Mouse (Mus musculus) ES-Bruce4 (cell line): Measurements from ENCODE around the gene Prkcsh. TPM values are rescaled to one million over a fixed set of nuclear protein-coding genes. Genes with fewer than 3 reads are reported as not detected.

ENCODE experiments used
- H3K27ac ChIP-seq: 2 replicates; pipeline ENCODE4 v1.5.1; 2012; ENCODE audit warnings: low read length, inconsistent platforms; ENCODE audit not compliant: insufficient read depth
- H3K27me3 ChIP-seq: 2 replicates; pipeline ENCODE4 v1.6.1; 2012; ENCODE audit warnings: mild to moderate bottlenecking, low read length, inconsistent platforms; ENCODE audit not compliant: control insufficient read depth, poor library complexity, insufficient read depth, severe bottlenecking
- H3K36me3 ChIP-seq: 2 replicates; pipeline ENCODE4 v1.6.1; 2012; ENCODE audit warnings: inconsistent platforms, mild to moderate bottlenecking, low read length, moderate library complexity; ENCODE audit not compliant: control insufficient read depth, poor library complexity, insufficient read depth, severe bottlenecking
- H3K4me1 ChIP-seq: one replicate; pipeline ENCODE4 v1.8.1; 2011; ENCODE audit warnings: low read length; ENCODE audit not compliant: control insufficient read depth, insufficient read depth
- H3K4me3 ChIP-seq: 2 replicates; pipeline ENCODE4 v1.5.1; 2011; ENCODE audit warnings: low read depth, mild to moderate bottlenecking, low read length
- H3K9ac ChIP-seq: 2 replicates; pipeline ENCODE4 v1.6.1; 2012; ENCODE audit warnings: low read depth, mild to moderate bottlenecking, inconsistent platforms; ENCODE audit not compliant: poor library complexity, severe bottlenecking
- H3K9me3 ChIP-seq: replicated peaks from 2 replicates; pipeline ENCODE4 v1.6.1; 2012; ENCODE audit warnings: mild to moderate bottlenecking, low read length, inconsistent platforms; ENCODE audit not compliant: control insufficient read depth, poor library complexity, insufficient read depth, severe bottlenecking
- CTCF ChIP-seq: IDR thresholded peaks from one replicate; pipeline ENCODE4 v1.8.1; 2011; ENCODE audit warnings: low read depth, low read length
- EP300 ChIP-seq: IDR thresholded peaks from 2 replicates; pipeline ENCODE4 v1.6.1; 2011; ENCODE audit warnings: low read depth, low read length; ENCODE audit not compliant: insufficient read depth
- POLR2A ChIP-seq: IDR thresholded peaks from one replicate; pipeline ENCODE4 v1.8.1; 2011; ENCODE audit warnings: low read length; ENCODE audit not compliant: insufficient read depth
- polyA plus RNA-seq: library from polyadenylated mRNA; stranded (reverse); fragments of >200 nt; gene quantifications from 2 replicates; pipeline ENCODE4 v1.2.4, GENCODE M21; 2011; ENCODE audit warnings: low read depth; ENCODE audit not compliant: missing spikeins, insufficient read depth, insufficient read length

Gene Prkcsh
- polyA plus RNA-seq, 1 experiment = 108 TPM

DNA sequence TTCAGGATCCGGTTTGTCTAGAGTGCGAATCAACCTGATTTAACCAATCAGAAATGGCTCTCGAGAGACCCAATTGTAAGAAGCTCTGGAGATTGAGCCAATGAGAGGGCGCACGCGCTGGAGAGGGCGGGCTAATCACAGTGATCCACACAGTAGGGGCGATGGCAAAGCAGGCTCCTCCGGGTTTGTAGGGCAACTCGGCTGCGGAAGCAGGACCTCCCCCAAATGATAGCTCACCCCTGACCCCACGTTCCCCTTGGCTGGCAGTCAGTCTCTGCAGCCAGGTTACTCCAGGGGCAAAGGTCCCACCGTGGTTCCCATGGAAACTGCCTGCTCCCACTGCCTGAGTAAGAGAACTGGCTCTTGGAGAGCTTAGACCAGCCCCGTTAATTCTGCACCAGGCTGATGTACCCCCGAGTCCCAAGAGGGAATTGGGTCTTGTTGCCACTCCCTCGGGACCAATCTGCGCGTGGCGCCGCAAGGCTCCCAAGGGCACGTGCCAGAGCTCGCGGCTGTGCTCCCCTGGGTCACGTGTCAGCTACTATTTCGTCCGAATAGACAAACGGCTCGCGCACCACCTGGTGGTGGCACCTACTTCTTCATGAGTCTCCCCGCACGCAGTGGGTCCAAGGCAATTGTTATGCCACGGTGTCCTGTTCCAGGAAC, 51.9 kb downstream of the Prkcsh start:
- Histone ChIP-seq H3K9ac (no peak overlapping the region), H3K4me1 (peaks cover 5% of the 10 kb centered on the region), H3K9me3 (no peaks in the 10 kb centered on the region), H3K36me3 (no peaks in the 10 kb centered on the region), H3K4me3 (peak overlapping the region; percentile 39), H3K27ac (no peak overlapping the region), H3K27me3 (no peaks in the 10 kb centered on the region; the same call in 1 of the 2 replicates)
- TF ChIP-seq EP300 = 0 out of 2 replicates have a peak, but pooled peaks have one; percentile 41
- TF ChIP-seq CTCF = peak; percentile 79
- TF ChIP-seq POLR2A = no peak

DNA sequence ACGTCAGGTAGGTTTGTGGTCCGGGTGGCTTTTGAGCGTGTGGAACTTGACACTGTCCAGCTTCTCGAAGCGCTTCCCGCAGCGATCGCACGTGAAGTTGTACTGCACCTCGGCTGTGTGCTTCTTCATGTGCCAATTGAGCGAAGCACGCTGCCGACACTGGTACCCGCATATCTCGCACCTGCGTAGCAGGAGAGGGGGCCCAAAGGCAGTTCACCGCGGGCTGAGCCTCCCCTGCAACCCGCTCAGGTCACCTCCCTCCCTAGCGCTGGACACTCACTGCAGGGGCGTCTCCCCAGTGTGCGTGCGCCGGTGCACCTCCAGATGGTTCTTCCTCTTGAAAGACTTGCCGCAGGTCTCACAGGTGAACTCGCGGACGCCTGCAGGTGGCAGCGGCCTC, 53.1 kb downstream of the Prkcsh start:
- H3K9me3 ChIP-seq = no peaks in the 10 kb centered on the region
- H3K4me3 ChIP-seq = peak overlapping the region; percentile 15; the same call in 1 of the 2 replicates
- no peaks in the 10 kb centered on the region; the same call in 1 of the 2 replicates for H3K27me3 ChIP-seq
- H3K36me3 ChIP-seq = no peaks in the 10 kb centered on the region
- peaks cover 5% of the 10 kb centered on the region for H3K4me1 ChIP-seq
- no peak overlapping the region for H3K9ac ChIP-seq
- TF ChIP-seq POLR2A (no peak), EP300 (0 out of 2 replicates have a peak, but pooled peaks have one; percentile 28), CTCF (no peak)
- no peak overlapping the region for H3K27ac ChIP-seq

DNA sequence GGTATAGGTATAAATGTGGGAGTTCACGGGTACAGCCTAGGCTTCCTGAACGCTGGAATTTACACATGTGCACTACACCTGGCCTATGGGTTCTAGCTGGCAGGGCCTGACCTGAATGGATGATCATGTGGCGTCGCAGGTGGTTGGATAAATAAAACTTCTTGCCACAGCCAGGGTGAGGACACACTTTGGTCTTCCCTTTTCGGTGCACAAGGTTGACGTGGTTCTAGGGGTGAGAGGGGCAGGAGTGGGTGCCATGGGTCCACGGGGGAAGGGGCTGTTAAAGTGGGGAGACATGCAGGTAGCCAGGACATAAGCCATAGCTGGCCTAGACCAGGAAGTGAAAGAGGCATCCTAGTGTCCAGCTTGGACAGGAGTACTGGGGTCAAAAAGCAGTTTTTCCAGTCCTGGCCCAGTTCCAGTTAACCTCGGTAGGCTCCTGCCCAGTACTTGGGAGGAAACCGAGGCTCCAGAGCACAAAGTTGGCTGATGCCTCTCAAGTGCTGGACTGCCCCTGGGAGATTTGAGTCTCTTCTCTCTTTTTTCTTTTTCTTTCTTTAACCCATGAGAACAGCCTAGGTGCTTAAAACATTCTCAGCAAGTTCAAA, 53.8 kb downstream of the Prkcsh start:
- Histone ChIP-seq H3K9ac (no peak overlapping the region), H3K4me1 (peaks cover 5% of the 10 kb centered on the region), H3K36me3 (no peaks in the 10 kb centered on the region), H3K4me3 (no peak overlapping the region), H3K27me3 (no peaks in the 10 kb centered on the region; the same call in 1 of the 2 replicates), H3K27ac (no peak overlapping the region), H3K9me3 (no peaks in the 10 kb centered on the region)
- TF ChIP-seq EP300 (no peak), POLR2A (no peak), CTCF (no peak)

DNA sequence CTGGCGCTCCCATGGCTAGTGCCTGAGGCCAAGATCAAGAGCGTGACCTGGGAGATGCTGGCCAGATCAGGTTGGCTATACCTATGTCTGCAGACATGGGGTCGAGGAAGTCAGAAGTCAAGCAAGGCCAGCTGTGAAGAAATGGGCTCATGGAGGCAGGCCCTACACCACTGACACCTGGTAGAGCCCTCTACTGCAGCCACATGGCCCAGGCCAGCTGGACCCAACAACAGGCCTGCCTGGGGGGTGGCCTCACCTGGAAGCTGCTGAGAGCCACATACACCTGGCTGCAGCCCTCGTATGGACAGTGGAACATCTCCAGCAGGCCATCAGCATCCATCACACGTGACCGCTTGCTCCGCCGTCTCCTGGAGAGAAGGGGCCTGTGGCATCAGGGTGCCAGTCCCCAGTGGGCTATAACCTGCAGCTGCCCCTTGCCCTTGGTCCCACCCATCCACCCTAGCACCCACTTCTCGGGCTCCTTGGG, 54.5 kb downstream of the Prkcsh start:
- H3K9ac ChIP-seq = no peak overlapping the region
- no peak overlapping the region for H3K4me3 ChIP-seq
- no peaks in the 10 kb centered on the region for H3K9me3 ChIP-seq
- H3K27ac ChIP-seq = no peak overlapping the region
- H3K4me1 ChIP-seq = peaks cover 5% of the 10 kb centered on the region
- no peaks in the 10 kb centered on the region for H3K36me3 ChIP-seq
- no peaks in the 10 kb centered on the region for H3K27me3 ChIP-seq
- no peak for TF ChIP-seq EP300
- TF ChIP-seq CTCF = no peak
- TF ChIP-seq POLR2A = no peak

DNA sequence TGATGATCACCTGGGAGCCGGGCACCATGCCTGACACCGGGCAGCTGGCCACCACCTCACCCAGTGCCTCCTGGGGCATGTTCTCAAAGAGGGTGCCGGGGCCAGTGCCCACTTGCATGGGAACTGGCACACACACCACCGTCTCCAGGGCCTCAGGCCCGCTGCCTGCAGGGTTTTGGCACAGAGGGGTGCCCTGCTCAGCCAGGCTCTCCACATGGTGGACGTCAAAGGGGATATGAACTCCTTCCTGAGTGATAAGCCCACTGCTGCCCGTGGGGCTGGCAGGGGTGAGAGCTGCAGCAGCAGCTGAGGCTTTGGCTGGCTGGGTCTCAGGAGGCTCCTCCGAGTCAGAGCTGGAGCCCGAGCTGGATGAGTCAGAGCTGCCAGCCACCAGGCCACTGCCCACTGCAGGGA, 55.4 kb downstream of the Prkcsh start:
- H3K4me3 ChIP-seq = no peak overlapping the region
- peaks cover 5% of the 10 kb centered on the region for H3K4me1 ChIP-seq
- H3K27ac ChIP-seq = no peak overlapping the region
- H3K9me3 ChIP-seq = no peaks in the 10 kb centered on the region
- H3K9ac ChIP-seq = no peak overlapping the region
- no peaks in the 10 kb centered on the region for H3K27me3 ChIP-seq
- H3K36me3 ChIP-seq = no peaks in the 10 kb centered on the region
- TF ChIP-seq EP300 (no peak), CTCF (no peak), POLR2A (no peak)

DNA sequence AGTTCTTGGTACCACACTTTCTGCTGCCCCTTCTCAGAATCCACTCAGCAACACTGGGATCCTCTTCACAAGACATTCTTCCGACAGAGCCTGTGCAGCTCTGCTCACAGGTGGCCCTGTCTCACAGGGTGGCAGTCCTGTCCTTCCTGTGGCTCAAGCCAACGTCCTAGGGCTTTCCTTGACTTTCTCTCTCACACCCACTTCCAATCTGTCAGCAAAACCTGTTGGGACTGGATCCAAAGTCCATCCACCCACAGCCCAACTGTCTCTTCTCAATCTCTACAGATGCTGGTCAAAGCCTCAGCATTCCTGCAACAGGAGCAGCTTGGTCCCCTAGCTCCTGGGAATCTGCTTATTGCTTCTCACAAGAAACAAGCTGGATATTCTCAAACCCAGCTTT, 58.7 kb downstream of the Prkcsh start:
- H3K9me3 ChIP-seq = no peaks in the 10 kb centered on the region
- H3K4me3 ChIP-seq = no peak overlapping the region
- no peaks in the 10 kb centered on the region for H3K4me1 ChIP-seq
- TF ChIP-seq CTCF (no peak), EP300 (no peak), POLR2A (no peak)
- no peak overlapping the region for H3K9ac ChIP-seq
- no peaks in the 10 kb centered on the region for H3K27me3 ChIP-seq
- peaks cover 4% of the 10 kb centered on the region; the same call in 1 of the 2 replicates for H3K36me3 ChIP-seq
- H3K27ac ChIP-seq = no peak overlapping the region

Other genes with a start within 250 kb of the Prkcsh start
- gene Spc24, start 242.5 kb upstream of the Prkcsh start, polyA plus RNA-seq = 56.6 and 62.5 TPM in 2 replicates
- 62.3 and 63.5 TPM in 2 replicates for gene Kank2, start 204.1 kb upstream of the Prkcsh start, polyA plus RNA-seq
- gene Angptl8, start 167.3 kb upstream of the Prkcsh start, polyA plus RNA-seq = not detected in 2 replicates
- 74.9 and 80.8 TPM in 2 replicates for gene Dock6, start 150.2 kb upstream of the Prkcsh start, polyA plus RNA-seq
- 5.7 and 7.8 TPM in 2 replicates for gene Rab3d, start 84.6 kb upstream of the Prkcsh start, polyA plus RNA-seq
- gene Ccdc159, start 75.3 kb upstream of the Prkcsh start, polyA plus RNA-seq = 2.9 and 4.9 TPM in 2 replicates
- 19.9 and 21.4 TPM in 2 replicates for gene Tmem205, start 75.2 kb upstream of the Prkcsh start, polyA plus RNA-seq
- 5.4 and 5.6 TPM in 2 replicates for gene Plppr2, start 65.8 kb upstream of the Prkcsh start, polyA plus RNA-seq
- 8.5 TPM in 2 replicates for gene Swsap1, start 47.1 kb upstream of the Prkcsh start, polyA plus RNA-seq
- gene Epor, start 39.3 kb upstream of the Prkcsh start, polyA plus RNA-seq = 0.57 and 1.9 TPM in 2 replicates
- 9.2 and 9.7 TPM in 2 replicates for gene Rgl3, start 13.4 kb upstream of the Prkcsh start, polyA plus RNA-seq
- 1.6 and 2.8 TPM in 2 replicates for gene Ccdc151, start 172 bp upstream of the Prkcsh start, polyA plus RNA-seq
- gene Elavl3, start 49.2 kb downstream of the Prkcsh start, polyA plus RNA-seq = 8.3 and 10.6 TPM in 2 replicates
- not detected in 2 replicates for gene Gm49318, start 68.5 kb downstream of the Prkcsh start, polyA plus RNA-seq
- gene Zfp653, start 68.6 kb downstream of the Prkcsh start, polyA plus RNA-seq = 7.2 and 8.8 TPM in 2 replicates
- 20.9 and 21.9 TPM in 2 replicates for gene Ecsit, start 82.6 kb downstream of the Prkcsh start, polyA plus RNA-seq
- 7.8 and 10.1 TPM in 2 replicates for gene Cnn1, start 96.4 kb downstream of the Prkcsh start, polyA plus RNA-seq
- gene Elof1, start 114.4 kb downstream of the Prkcsh start, polyA plus RNA-seq = 48.4 and 49.8 TPM in 2 replicates
- 6.1 and 7.6 TPM in 2 replicates for gene Acp5, start 132.9 kb downstream of the Prkcsh start, polyA plus RNA-seq
- gene Pigyl, start 154.0 kb downstream of the Prkcsh start, polyA plus RNA-seq = 83.8 and 86.5 TPM in 2 replicates
- 1.2 and 1.4 TPM in 2 replicates for gene Zfp872, start 185.3 kb downstream of the Prkcsh start, polyA plus RNA-seq
- 34.4 and 41.6 TPM in 2 replicates for gene Zfp809, start 222.9 kb downstream of the Prkcsh start, polyA plus RNA-seq